Mouse (Mus musculus) T-cell, adult 2 months (primary cell): ENCODE measurements around the gene Anks1b.

Experiments used
- DNase-seq: peaks from one replicate; pipeline ENCODE4 v3.0.0; 2022; ENCODE audit warnings: low spot score

Anks1b gene

GRCm38 (mm10) chr10:90814412-90814811 lies 941.1 kb downstream of the Anks1b start:
- no peak for DNase-seq

DNA sequence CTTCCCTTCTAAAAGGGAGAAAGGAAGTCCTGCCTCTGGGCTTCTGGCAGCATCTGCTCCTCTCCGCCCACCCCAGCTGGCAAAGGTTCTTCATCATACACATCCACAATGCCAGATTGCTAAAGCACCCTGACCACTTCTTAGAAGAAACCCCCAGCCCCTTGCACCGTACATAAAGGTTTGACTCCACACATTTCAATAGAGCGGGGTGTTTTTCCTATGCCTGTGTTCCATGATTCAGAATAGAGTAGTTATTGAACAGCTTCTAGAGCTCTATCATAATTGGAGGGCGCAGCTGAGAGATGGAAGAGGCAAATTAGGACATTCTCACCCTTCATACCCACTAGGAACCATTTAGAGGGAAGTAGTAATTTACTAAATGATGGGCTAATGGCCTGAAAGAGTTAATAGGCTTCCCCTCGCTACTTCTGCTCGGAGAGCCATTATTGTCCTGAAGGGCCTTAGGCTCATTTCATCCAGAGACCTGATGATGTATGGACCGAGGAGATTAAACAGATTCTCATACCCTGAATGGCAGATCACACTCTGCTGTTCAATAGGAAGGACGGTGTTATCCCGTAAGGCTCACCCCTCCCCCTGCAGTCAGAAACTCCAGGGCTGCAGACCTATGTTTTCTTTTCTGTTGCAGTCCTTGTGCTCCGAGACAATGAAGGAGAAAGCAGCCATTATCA lies 945.1 kb downstream of the Anks1b start:
- DNase-seq = no peak

- no peak for DNase-seq
Measured at GRCm38 (mm10) chr10:90823438-90823837, 950.1 kb downstream of the Anks1b start.

DNA sequence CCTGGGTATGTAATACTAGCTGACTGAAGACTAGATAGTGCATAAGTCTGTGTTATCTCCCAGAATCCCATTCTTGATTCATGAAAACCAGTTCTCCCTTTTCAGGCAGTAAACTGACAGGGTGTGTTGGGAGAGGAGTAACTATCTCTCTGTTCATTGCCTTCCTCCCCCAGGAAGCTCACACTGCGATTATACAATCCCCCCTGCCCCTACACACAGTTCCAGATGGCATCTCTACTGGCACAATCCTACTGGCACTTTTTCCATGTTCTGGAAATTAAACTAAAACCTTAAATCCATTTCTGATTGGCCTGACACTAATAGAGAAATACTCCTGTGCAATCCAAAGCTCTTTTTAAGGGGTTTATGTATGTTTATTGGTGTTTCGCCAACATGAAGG lies 951.4 kb downstream of the Anks1b start:
- DNase-seq = no peak

GRCm38 (mm10) chr10:90826939-90827338 lies 953.6 kb downstream of the Anks1b start:
- no peak for DNase-seq

GRCm38 (mm10) chr10:90828581-90829393 lies 955.5 kb downstream of the Anks1b start:
- no peak for DNase-seq

DNA sequence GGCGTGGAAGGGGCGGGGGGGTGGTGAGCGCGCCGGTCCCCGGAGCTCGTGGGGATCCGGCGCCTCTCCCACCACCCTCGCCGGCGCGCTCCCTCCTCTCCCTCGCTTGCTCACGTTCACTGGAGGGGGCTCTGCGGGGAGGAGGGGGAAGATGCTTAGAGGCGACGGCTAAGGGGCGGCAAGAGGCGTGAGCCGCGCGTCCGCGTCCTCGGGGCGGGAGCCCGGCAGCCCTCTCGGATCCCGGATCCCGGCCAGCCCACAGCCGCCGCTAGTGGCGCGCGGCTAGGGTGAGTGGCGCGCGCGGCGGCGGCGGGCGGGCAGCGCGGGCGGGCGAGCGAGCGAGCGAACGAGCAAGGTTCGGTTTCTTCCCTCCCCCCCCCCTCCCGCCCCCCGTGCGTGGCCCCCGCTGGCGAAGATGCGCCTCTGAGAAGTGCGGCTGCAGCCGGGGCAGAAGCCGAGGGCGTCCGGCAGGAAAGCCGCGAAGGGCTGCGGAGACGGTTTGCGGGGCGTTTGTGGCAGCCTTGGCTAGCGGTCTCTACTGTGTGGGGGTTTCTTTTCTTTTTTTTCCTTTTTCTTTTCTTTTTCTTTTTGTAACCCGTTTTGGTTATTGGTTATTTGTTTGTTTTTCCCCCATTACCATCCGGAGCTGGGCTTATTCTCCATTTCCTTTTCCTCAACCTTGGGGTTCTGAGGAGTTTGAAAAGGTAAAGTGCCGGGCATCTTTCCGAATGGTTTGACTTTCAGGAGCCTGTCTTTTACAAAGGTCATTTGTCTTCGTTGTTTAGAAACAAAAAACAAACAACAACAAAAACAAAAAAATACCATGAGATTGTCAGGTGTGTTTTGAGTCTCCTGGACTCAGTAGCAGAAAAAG lies 956.3 kb downstream of the Anks1b start:
- no peak for DNase-seq

- no peak for DNase-seq
Measured at GRCm38 (mm10) chr10:90830268-90830585, 956.9 kb downstream of the Anks1b start.

- DNase-seq = no peak
Measured at GRCm38 (mm10) chr10:90830591-90831287, 957.4 kb downstream of the Anks1b start.

DNA sequence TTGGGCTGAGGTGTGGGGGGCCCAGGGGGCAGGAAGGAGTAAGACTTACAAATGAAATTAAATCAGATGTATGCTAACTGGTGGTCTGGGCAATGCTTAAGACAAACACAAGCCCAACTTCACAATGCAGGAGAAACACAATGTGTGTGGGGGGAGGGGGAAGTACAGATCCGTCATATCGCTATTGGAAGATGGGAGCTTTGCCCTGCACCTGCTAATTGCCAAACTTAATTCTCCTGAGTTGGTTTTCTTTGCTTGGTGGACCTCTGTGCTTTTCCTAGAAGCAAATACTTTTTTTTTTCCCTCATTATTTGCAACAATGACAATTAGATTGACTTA lies 957.9 kb downstream of the Anks1b start:
- DNase-seq = no peak

GRCm38 (mm10) chr10:90834306-90834705 lies 961.0 kb downstream of the Anks1b start:
- no peak for DNase-seq

DNA sequence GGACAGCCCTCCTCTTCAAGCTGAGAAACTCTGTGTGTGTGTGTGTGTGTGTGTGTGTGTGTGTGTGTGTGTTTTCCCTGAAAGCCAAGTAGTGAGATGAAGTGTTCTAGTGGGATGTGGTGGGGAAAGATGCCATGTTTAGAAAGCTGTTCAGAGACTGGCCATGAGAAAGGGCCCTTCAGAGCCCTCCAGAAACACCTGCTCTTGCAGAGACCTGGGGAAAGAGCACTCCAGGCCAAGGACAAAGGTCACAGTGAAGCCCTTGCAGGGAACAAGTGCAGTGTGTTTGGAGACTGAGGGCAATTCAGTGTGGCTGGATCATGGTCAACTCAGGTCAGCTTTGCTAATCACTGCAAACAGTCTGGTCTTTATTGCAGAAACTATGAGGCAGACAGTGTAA lies 961.9 kb downstream of the Anks1b start:
- no peak for DNase-seq

- DNase-seq = no peak
Measured at GRCm38 (mm10) chr10:90839611-90840335, 966.5 kb downstream of the Anks1b start.

- no peak for DNase-seq
Measured at GRCm38 (mm10) chr10:90842398-90842797, 969.1 kb downstream of the Anks1b start.

- no peak for DNase-seq
Measured at GRCm38 (mm10) chr10:90851077-90851476, 977.8 kb downstream of the Anks1b start.

GRCm38 (mm10) chr10:90851999-90852398 lies 978.7 kb downstream of the Anks1b start:
- DNase-seq = no peak

DNA sequence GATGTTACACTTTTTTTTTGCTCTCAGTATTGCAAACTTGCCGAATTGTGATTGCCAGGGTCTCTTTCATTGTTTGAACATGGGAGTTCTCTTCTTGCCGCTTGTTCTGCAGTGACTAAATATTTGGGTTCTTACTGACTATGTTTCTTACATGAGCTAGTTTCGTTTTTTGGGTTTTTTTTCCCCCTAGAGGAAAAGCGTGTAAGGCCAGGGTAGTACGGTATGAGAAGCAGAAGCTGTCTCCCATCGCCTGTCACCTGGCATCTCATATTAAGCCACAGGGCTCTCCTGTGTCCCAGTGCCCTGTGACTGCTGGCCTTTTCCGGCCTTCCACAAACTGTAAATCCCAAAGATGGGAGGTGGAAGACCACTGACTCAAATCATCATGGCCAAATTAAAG lies 979.1 kb downstream of the Anks1b start:
- DNase-seq = no peak

DNA sequence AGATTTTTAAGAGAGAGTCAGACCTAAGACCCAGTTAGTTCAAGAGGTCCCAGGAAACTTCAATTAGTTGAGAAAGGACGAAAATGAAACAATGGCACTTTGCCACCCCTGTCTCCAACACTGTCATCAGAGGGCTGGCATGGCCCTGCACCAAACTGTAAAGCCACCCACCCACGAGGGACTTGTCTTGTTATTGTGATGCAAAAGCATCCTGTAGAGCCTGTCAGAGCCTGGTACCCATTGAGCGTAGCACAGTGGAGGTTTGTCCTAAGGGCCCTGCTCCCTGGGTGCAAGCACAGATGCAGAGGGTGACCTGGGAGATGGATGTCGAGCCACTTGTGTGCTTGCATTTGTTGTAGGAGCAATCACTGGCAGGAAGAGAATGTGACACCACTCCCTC lies 983.4 kb downstream of the Anks1b start:
- DNase-seq = no peak

- DNase-seq = no peak
Measured at GRCm38 (mm10) chr10:90859665-90860523, 986.6 kb downstream of the Anks1b start.

DNA sequence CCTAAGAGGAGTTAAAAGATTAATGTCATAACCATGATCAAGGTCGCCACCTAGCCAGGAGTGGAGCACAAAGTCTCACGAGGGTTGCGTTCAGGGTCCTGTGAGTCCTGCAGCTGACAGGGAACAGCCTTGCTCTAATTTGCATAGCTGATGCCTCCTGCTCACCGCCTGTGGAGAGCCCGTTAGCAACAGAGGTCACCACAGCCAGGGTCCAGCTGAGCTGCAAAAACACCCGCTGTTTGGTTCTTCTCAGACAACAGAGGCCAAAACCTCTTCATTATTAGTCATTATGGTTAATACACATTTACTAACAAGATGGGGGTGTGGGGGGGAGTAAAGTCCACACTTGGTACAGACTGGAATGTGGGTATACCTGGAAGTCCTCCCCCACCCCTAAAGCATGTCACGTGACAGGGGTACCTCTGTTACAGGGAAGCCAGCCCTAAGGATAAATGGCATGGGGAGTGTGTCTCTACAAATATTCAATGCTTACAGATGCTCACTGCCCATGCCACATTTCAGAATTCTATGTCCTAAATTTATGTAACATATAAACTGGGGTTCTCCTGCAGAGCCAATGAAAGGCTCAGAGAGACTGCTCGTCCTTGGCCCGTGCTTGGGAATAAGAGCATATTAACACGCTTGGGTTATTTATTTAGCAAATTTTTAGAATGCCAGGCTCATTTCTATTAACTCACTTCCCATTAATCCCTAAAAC lies 990.7 kb downstream of the Anks1b start:
- DNase-seq = no peak
